In genomic region chr3:99936159-99936558, GRCm38 (mm10) we compare ENCODE assay signal across 8 mouse cellular contexts. TPM values are rescaled to one million over a fixed set of nuclear protein-coding genes. Genes with fewer than 3 reads are reported as not detected.
DNase-seq lines count a peak whose midpoint lies in the region; ATAC-seq and TF ChIP-seq lines count a peak whose summit lies in the region.

No protein-coding gene starts in this region.

- 28% methylated on average over 1 of the region's 1 CpGs for WGBS in liver, embryonic 12.5 days (ENCODE audit: insufficient replicate concordance)
- WGBS in kidney, embryonic 14.5 days = 39% methylated on average over 1 of the region's 1 CpGs

- no peak overlapping the region for H3K4me2 ChIP-seq in liver, embryonic 12.5 days
- no peak overlapping the region for H3K4me2 ChIP-seq in kidney, embryonic 14.5 days (replicated peaks; ENCODE audit: low read depth, low read length)

- H3K4me3 ChIP-seq in liver, embryonic 12.5 days = no peak overlapping the region
- H3K4me3 ChIP-seq in MEL (ENCODE audit: control insufficient read depth in 1 of 2, insufficient read depth in 1 of 2, low read depth in 2 of 2, low read length in 2 of 2) = no peak overlapping the region
- H3K4me3 ChIP-seq in kidney, embryonic 14.5 days (ENCODE audit: low read length) = no peak overlapping the region

- no peaks in the 10 kb centered on the region for H3K4me1 ChIP-seq in liver, embryonic 12.5 days
- H3K4me1 ChIP-seq in MEL (ENCODE audit: control insufficient read depth in 1 of 2, insufficient read depth in 2 of 2, low read length in 2 of 2) = no peaks in the 10 kb centered on the region
- H3K4me1 ChIP-seq in kidney, embryonic 14.5 days (ENCODE audit: control insufficient read depth, insufficient read depth, low read length) = no peaks in the 10 kb centered on the region

- H3K9me3 ChIP-seq in liver, embryonic 12.5 days (replicated peaks) = no peaks in the 10 kb centered on the region
- no peaks in the 10 kb centered on the region for H3K9me3 ChIP-seq in MEL (replicated peaks; ENCODE audit: insufficient read depth, low read length)
- no peaks in the 10 kb centered on the region for H3K9me3 ChIP-seq in kidney, embryonic 14.5 days (ENCODE audit: control insufficient read depth, low read length)

- no peaks in the 10 kb centered on the region for H3K79me2 ChIP-seq in MEL (ENCODE audit: control insufficient read depth, insufficient read depth, low read length, poor library complexity)

- no peak for TF ChIP-seq POLR2A in MEL (IDR thresholded peaks at IDR 0.05; ENCODE audit: control insufficient read depth in 1 of 2, insufficient read depth in 1 of 2, low read depth in 1 of 2, low read length in 2 of 2, poor library complexity in 1 of 2)

- no peaks in the 10 kb centered on the region for H3K36me3 ChIP-seq in liver, embryonic 12.5 days
- H3K36me3 ChIP-seq in MEL (ENCODE audit: control insufficient read depth in 1 of 2, insufficient read depth in 2 of 2, low read length in 2 of 2) = no peaks in the 10 kb centered on the region
- H3K36me3 ChIP-seq in kidney, embryonic 14.5 days (ENCODE audit: control insufficient read depth, insufficient read depth, low read length) = no peaks in the 10 kb centered on the region

- no peak overlapping the region for H3K27ac ChIP-seq in liver, embryonic 12.5 days
- no peak overlapping the region for H3K27ac ChIP-seq in MEL (ENCODE audit: control insufficient read depth, low read depth, low read length)
- H3K27ac ChIP-seq in kidney, embryonic 14.5 days (ENCODE audit: low read depth, low read length) = no peak overlapping the region

- TF ChIP-seq CTCF in MEL (IDR thresholded peaks at IDR 0.05 in 2 of 3, conservative IDR thresholded peaks at IDR 0.05 in 1 of 3; ENCODE audit: control insufficient read depth in 1 of 3, insufficient read depth in 1 of 3, low read depth in 2 of 3, low read length in 3 of 3, poor library complexity in 1 of 3, severe bottlenecking in 1 of 3) = peak; percentile 7 to 53 (median 43); a peak in 4 of 6 replicates

- DNase-seq in liver = peak; percentile 9
- DNase-seq in MEL (ENCODE audit: low read depth, low spot score) = peak; percentile 10
- DNase-seq in adrenal gland, postnatal 36 days = peak; percentile 22
- no peak for DNase-seq in spleen, adult 12 weeks (ENCODE audit: low spot score)
- DNase-seq in natural killer cell, adult 2 months (ENCODE audit: low spot score in 2 of 2) = no peak
- no peak for DNase-seq in B cell, adult 2 months

- TF ChIP-seq EP300 in MEL (IDR thresholded peaks at IDR 0.05; ENCODE audit: low read depth in 1 of 2, low read length in 2 of 2) = no peak

- peak; percentile 51 for TF ChIP-seq RAD21 in MEL (IDR thresholded peaks at IDR 0.05; ENCODE audit: low read depth, low read length)

- no peaks in the 10 kb centered on the region for H3K27me3 ChIP-seq in liver, embryonic 12.5 days (replicated peaks)
- no peaks in the 10 kb centered on the region for H3K27me3 ChIP-seq in MEL (ENCODE audit: control insufficient read depth in 1 of 2, insufficient read depth in 2 of 2, low read length in 2 of 2)
- H3K27me3 ChIP-seq in kidney, embryonic 14.5 days (ENCODE audit: control insufficient read depth, insufficient read depth, low read length) = 0 out of 2 replicates have a peak, but pooled peaks cover 4% of the 10 kb centered on the region

- H3K9ac ChIP-seq in liver, embryonic 12.5 days = no peak overlapping the region
- no peak overlapping the region for H3K9ac ChIP-seq in MEL (ENCODE audit: control insufficient read depth, low read depth, low read length, poor library complexity, severe bottlenecking)
- H3K9ac ChIP-seq in kidney, embryonic 14.5 days (ENCODE audit: low read depth, low read length) = no peak overlapping the region

- no peak for ATAC-seq in liver, embryonic 12.5 days
- peak; percentile 64; the same call in 1 of the 2 replicates for ATAC-seq in kidney, embryonic 14.5 days (ENCODE audit: low FRiP score, low TSS enrichment)

TF ChIP-seq in MEL, 35 proteins besides CTCF, POLR2A, EP300 and RAD21:
- no peak for TF ChIP-seq ZMIZ1 (IDR thresholded peaks at IDR 0.05; ENCODE audit: low read depth, low read length)
- TF ChIP-seq SMC3 (IDR thresholded peaks at IDR 0.05; ENCODE audit: low read depth, low read length) = peak; percentile 56

RNA-seq across cellular contexts. Expression of gene Spag17, which starts 51.0 kb away (rescaled TPM):
- 0.06 and 0.29 TPM in 2 replicates for polyA plus RNA-seq in liver, embryonic 12.5 days (2016; fragmentation: Nextera tagmentation; extraction: Ambion mirVana)
- total RNA-seq in MEL (2012; rRNA removed) = 0.04 TPM in 1 of 2 replicates, not detected in the other
- not detected for polyA plus RNA-seq in MEL (2012; ENCODE audit: insufficient read depth in 1 of 2, insufficient read length in 2 of 2, low read depth in 1 of 2, low replicate concordance in 2 of 2, missing spikeins in 1 of 2)
- not detected for total RNA-seq in adrenal gland, postnatal 36 days (2021)
- polyA plus RNA-seq in kidney, embryonic 14.5 days (2014; fragmentation: Nextera tagmentation; extraction: Ambion mirVana) = 0.79 and 0.85 TPM in 2 replicates

Comparison
In these comparisons a context has a peak if more than half of its experiments do, and no peak if none do; other contexts are left out.
1. DNase-seq: peak in liver (single experiment), MEL (single experiment) and adrenal gland, postnatal 36 days (2 of 2); none in spleen, adult 12 weeks (single experiment), natural killer cell, adult 2 months (0 of 2) and B cell, adult 2 months (0 of 2).